Mouse (Mus musculus): Measurements from ENCODE around the gene 1700025G04Rik.
A peak's percentile ranks its signal among the peaks of the same experiment; 100 is the strongest.

The 1700025G04Rik gene

GRCm38 (mm10) chr1:151988713-151989112 lies 101.2 kb downstream of the 1700025G04Rik start:
- DNase-seq, result no peak

- DNase-seq, result no peak
Observed at GRCm38 (mm10) chr1:151988066-151988465, 101.9 kb downstream of the 1700025G04Rik start.

GRCm38 (mm10) chr1:151986024-151986778 lies 103.7 kb downstream of the 1700025G04Rik start:
- DNase-seq, result no peak

GRCm38 (mm10) chr1:151985056-151985455 lies 104.9 kb downstream of the 1700025G04Rik start:
- no peak for DNase-seq

GRCm38 (mm10) chr1:151983991-151984390 lies 105.9 kb downstream of the 1700025G04Rik start:
- DNase-seq, result no peak

- no peak for DNase-seq
Observed at GRCm38 (mm10) chr1:151980498-151980897, 109.4 kb downstream of the 1700025G04Rik start.

GRCm38 (mm10) chr1:151979803-151980456 lies 110.0 kb downstream of the 1700025G04Rik start:
- DNase-seq, result peak; percentile 30

- DNase-seq, result no peak
Observed at GRCm38 (mm10) chr1:151978751-151979150, 111.2 kb downstream of the 1700025G04Rik start.

GRCm38 (mm10) chr1:151977596-151977995 lies 112.3 kb downstream of the 1700025G04Rik start:
- DNase-seq, result no peak

GRCm38 (mm10) chr1:151976850-151977249 lies 113.1 kb downstream of the 1700025G04Rik start:
- no peak for DNase-seq

GRCm38 (mm10) chr1:151975418-151976379 lies 114.2 kb downstream of the 1700025G04Rik start:
- DNase-seq, result peak; percentile 28

- peak; percentile 17 for DNase-seq
Observed at GRCm38 (mm10) chr1:151974887-151975286, 115.0 kb downstream of the 1700025G04Rik start.

GRCm38 (mm10) chr1:151974424-151974823 lies 115.5 kb downstream of the 1700025G04Rik start:
- DNase-seq, result no peak

- DNase-seq, result no peak
Observed at GRCm38 (mm10) chr1:151973110-151973700, 116.7 kb downstream of the 1700025G04Rik start.

GRCm38 (mm10) chr1:151971581-151971980 lies 118.3 kb downstream of the 1700025G04Rik start:
- DNase-seq, result no peak

GRCm38 (mm10) chr1:151968126-151968525 lies 121.8 kb downstream of the 1700025G04Rik start:
- DNase-seq, result no peak

GRCm38 (mm10) chr1:151964811-151965210 lies 125.1 kb downstream of the 1700025G04Rik start:
- no peak for DNase-seq

- DNase-seq, result no peak
Observed at GRCm38 (mm10) chr1:151963248-151963647, 126.7 kb downstream of the 1700025G04Rik start.

- no peak for DNase-seq
Observed at GRCm38 (mm10) chr1:151962078-151962477, 127.8 kb downstream of the 1700025G04Rik start.

GRCm38 (mm10) chr1:151961204-151961603 lies 128.7 kb downstream of the 1700025G04Rik start:
- no peak for DNase-seq

- no peak for DNase-seq
Observed at GRCm38 (mm10) chr1:151959010-151959409, 130.9 kb downstream of the 1700025G04Rik start.

- DNase-seq, result no peak
Observed at GRCm38 (mm10) chr1:151958442-151958841, 131.5 kb downstream of the 1700025G04Rik start.

- no peak for DNase-seq
Observed at GRCm38 (mm10) chr1:151957669-151958068, 132.3 kb downstream of the 1700025G04Rik start.

All from kidney, adult 9 months (tissue).